Mouse (Mus musculus) brown adipose tissue, adult 24 weeks (tissue): ENCODE results near the gene Glis1. TPM values are rescaled to one million over a fixed set of nuclear protein-coding genes. Genes with fewer than 3 reads are reported as not detected.

Experiments used
- H3K27ac ChIP-seq: fragments of 200-500 bp; replicated peaks from 2 replicates; pipeline ENCODE4 v1.5.1; 2012; ENCODE audit warnings: low read depth, mild to moderate bottlenecking, low read length
- H3K4me1 ChIP-seq: fragments of 200-500 bp; 2 replicates; pipeline ENCODE4 v1.6.1; 2012; ENCODE audit warnings: low read length, mixed read lengths; ENCODE audit not compliant: control insufficient read depth, insufficient read depth, insufficient read length
- H3K4me3 ChIP-seq: fragments of 200-500 bp; 2 replicates; pipeline ENCODE4 v1.5.1; 2012; ENCODE audit warnings: low read depth, mild to moderate bottlenecking, low read length, moderate library complexity; ENCODE audit not compliant: insufficient read depth
- polyA plus RNA-seq: library from polyadenylated mRNA; stranded (reverse); fragments of >200 nt; gene quantifications from 2 replicates; pipeline ENCODE4 v1.2.4, GENCODE M21; 2012; ENCODE audit not compliant: missing spikeins, insufficient read depth, insufficient read length

The Glis1 gene
- polyA plus RNA-seq, 1 experiment: not detected

DNA sequence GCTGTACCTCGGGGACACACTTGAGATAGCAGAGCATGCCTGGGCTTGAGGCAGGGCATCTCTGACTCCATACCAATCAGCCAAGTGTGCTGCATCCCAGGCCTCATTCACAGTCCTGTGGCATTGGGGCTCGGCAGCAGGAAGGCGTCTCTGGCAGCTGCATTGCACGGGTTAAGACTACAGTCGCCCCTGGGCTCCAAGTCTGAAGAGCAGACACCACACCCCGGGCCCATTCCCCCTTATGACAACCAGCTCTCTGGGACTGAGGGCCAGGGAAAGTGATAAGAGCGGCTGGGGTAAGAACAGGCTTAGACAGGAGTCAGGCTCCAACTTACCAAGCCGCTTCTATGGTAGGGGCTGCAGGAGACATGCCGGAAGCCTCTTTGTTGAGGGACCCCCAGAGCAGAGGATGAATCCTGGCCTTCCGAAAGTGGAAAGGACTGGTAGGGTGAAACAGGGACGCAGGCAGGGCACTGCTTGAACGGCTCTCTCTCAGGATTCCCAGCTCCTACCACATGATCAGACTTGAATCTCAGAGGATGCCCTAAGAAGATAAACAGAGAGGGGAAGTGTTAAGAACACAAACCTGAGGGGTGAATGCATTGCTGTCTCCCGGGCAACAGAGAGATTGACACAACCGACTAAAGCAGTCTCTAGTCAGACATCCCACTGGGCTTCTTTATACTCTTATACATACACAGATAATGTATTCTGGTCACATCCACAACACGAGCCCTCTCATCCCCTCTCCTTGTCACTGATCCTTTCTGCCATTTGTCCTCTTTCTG lies 246.1 kb downstream of the Glis1 start:
- Histone ChIP-seq H3K4me1 (no peaks in the 10 kb centered on the region), H3K4me3 (no peak overlapping the region), H3K27ac (no peak overlapping the region)

GRCm38 (mm10) chr4:107681099-107681849 lies 246.9 kb downstream of the Glis1 start:
- Histone ChIP-seq H3K4me3 (no peak overlapping the region), H3K27ac (no peak overlapping the region), H3K4me1 (no peaks in the 10 kb centered on the region)

GRCm38 (mm10) chr4:107683006-107683756 lies 248.8 kb downstream of the Glis1 start:
- Histone ChIP-seq H3K27ac (no peak overlapping the region), H3K4me1 (no peaks in the 10 kb centered on the region)

DNA sequence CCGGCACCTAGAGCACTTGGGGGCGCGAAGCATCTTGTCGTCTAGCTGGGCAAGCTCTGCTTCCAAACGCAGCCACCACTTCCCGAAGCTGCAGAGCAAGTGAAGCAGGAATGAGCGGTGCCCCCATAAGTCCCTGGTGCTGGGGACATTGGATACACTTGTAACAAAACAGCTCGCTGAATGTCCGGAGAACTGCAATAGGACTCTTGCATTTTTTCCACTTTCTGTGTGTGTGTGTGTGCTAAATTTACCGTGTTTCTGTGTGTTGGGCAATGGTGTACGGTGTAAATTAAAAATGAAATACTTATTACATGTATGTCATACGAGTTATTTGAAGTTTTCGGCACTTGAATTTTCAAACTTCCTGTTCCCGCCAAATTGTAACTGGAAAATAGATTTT lies 249.7 kb downstream of the Glis1 start, which contains the start of gene Dmrtb1:
Gene Dmrtb1 (minus strand): TSS at position 101 of the 400 bp plus-strand sequence.
- no peak within 1 kb of the TSS for H3K27ac ChIP-seq
- H3K4me3 ChIP-seq: no peak within 1 kb of the TSS
- H3K4me1 ChIP-seq: no peaks in the 10 kb centered on the region

More at GRCm38 (mm10) chr4:107683006-107683756, 248.8 kb downstream of the Glis1 start:
- H3K4me3 ChIP-seq: no peak overlapping the region

Other genes with a start within 250 kb of the Glis1 start
- gene Ldlrad1, start 225.4 kb upstream of the Glis1 start, polyA plus RNA-seq: not detected in 2 replicates
- 6.9 and 9.2 TPM in 2 replicates for gene Lrrc42, start 181.1 kb upstream of the Glis1 start, polyA plus RNA-seq
- gene Hspb11, start 181.0 kb upstream of the Glis1 start, polyA plus RNA-seq: 30.9 and 58.4 TPM in 2 replicates
- not detected in 2 replicates for gene Dio1, start 127.4 kb upstream of the Glis1 start, polyA plus RNA-seq
- 43.6 and 53.2 TPM in 2 replicates for gene Yipf1, start 120.2 kb upstream of the Glis1 start, polyA plus RNA-seq
- 18.6 and 26.2 TPM in 2 replicates for gene Ndc1, start 66.8 kb upstream of the Glis1 start, polyA plus RNA-seq
- gene Dmrtb1, start 249.6 kb downstream of the Glis1 start, polyA plus RNA-seq: not detected in 2 replicates